25 mouse cellular contexts compared by ENCODE assay signal in genomic region chr3:18868758-18869157, GRCm38 (mm10).
DNase-seq lines count a peak whose midpoint lies in the region; ATAC-seq and TF ChIP-seq lines count a peak whose summit lies in the region.
"Had no signal": no experiment of that assay in that cellular context is flagged by ENCODE, and none has a peak within 500 bp of the region (broad histone marks: within the 10 kb centered on the region; RNA-seq: fewer than 3 reads in every experiment).

No protein-coding gene starts in this region.

- no peaks in the 10 kb centered on the region for H3K36me3 ChIP-seq in kidney, embryonic 14.5 days (ENCODE audit: control insufficient read depth, insufficient read depth, low read length)
- no peaks in the 10 kb centered on the region for H3K36me3 ChIP-seq in kidney, adult 2 months (ENCODE audit: control insufficient read depth, insufficient read depth, low read length)
- H3K36me3 ChIP-seq in lung, embryonic 15.5 days, result no peaks in the 10 kb centered on the region
- no peaks in the 10 kb centered on the region for H3K36me3 ChIP-seq in stomach, embryonic 15.5 days
- H3K36me3 ChIP-seq in stomach, postnatal 0 days (ENCODE audit: control insufficient read depth, insufficient read depth, low read length), result no peaks in the 10 kb centered on the region
- H3K36me3 ChIP-seq: embryonic facial prominence, embryonic 10.5 days; embryonic facial prominence, embryonic 15.5 days; forebrain, embryonic 12.5 days; hindbrain, embryonic 10.5 days; limb, embryonic 13.5 days; midbrain, embryonic 10.5 days; midbrain, embryonic 15.5 days had no signal

- no peaks in the 10 kb centered on the region for H3K9me3 ChIP-seq in kidney, embryonic 14.5 days (ENCODE audit: control insufficient read depth, low read length)
- H3K9me3 ChIP-seq in lung, embryonic 15.5 days, result no peaks in the 10 kb centered on the region
- H3K9me3 ChIP-seq in stomach, embryonic 15.5 days, result no peaks in the 10 kb centered on the region
- H3K9me3 ChIP-seq in stomach, postnatal 0 days (ENCODE audit: control insufficient read depth, low read length), result no peaks in the 10 kb centered on the region
- H3K9me3 ChIP-seq: embryonic facial prominence, embryonic 15.5 days; forebrain, embryonic 12.5 days; hindbrain, embryonic 10.5 days; limb, embryonic 13.5 days; midbrain, embryonic 10.5 days had no signal

- no peak overlapping the region for H3K4me3 ChIP-seq in kidney, embryonic 14.5 days (ENCODE audit: low read length)
- H3K4me3 ChIP-seq in kidney, adult 2 months (ENCODE audit: insufficient read depth, low read depth, low read length), result no peak overlapping the region
- H3K4me3 ChIP-seq in lung, embryonic 15.5 days, result no peak overlapping the region
- H3K4me3 ChIP-seq in stomach, embryonic 15.5 days (replicated peaks), result no peak overlapping the region
- H3K4me3 ChIP-seq in stomach, postnatal 0 days (ENCODE audit: low read depth, low read length), result no peak overlapping the region
- H3K4me3 ChIP-seq: embryonic facial prominence, embryonic 10.5 days; embryonic facial prominence, embryonic 15.5 days; forebrain, embryonic 12.5 days; hindbrain, embryonic 10.5 days; limb, embryonic 13.5 days; midbrain, embryonic 10.5 days; midbrain, embryonic 15.5 days had no signal

- no peak for TF ChIP-seq POLR2A in kidney, adult 2 months (IDR thresholded peaks at IDR 0.05; ENCODE audit: low read depth, low read length)

- no peak overlapping the region for H3K9ac ChIP-seq in kidney, embryonic 14.5 days (ENCODE audit: low read depth, low read length)
- no peak overlapping the region for H3K9ac ChIP-seq in lung, embryonic 15.5 days
- no peak overlapping the region for H3K9ac ChIP-seq in stomach, embryonic 15.5 days
- no peak overlapping the region for H3K9ac ChIP-seq in stomach, postnatal 0 days (ENCODE audit: low read length)
- H3K9ac ChIP-seq: embryonic facial prominence, embryonic 15.5 days; forebrain, embryonic 12.5 days; limb, embryonic 13.5 days; midbrain, embryonic 15.5 days had no signal

- H3K4me2 ChIP-seq in kidney, embryonic 14.5 days (replicated peaks; ENCODE audit: low read depth, low read length), result no peak overlapping the region
- H3K4me2 ChIP-seq in lung, embryonic 15.5 days, result no peak overlapping the region
- H3K4me2 ChIP-seq in stomach, embryonic 15.5 days, result no peak overlapping the region
- no peak overlapping the region for H3K4me2 ChIP-seq in stomach, postnatal 0 days (replicated peaks; ENCODE audit: low read depth)
- H3K4me2 ChIP-seq: embryonic facial prominence, embryonic 15.5 days; forebrain, embryonic 12.5 days; limb, embryonic 13.5 days; liver, embryonic 11.5 days; midbrain, embryonic 15.5 days had no signal

- TF ChIP-seq CTCF in kidney, adult 2 months (conservative IDR thresholded peaks at IDR 0.05; ENCODE audit: insufficient read depth, insufficient read length, low read depth, low read length), result no peak
- no peak for TF ChIP-seq CTCF in stomach, postnatal 0 days (IDR thresholded peaks at IDR 0.05; ENCODE audit: low read depth)

- H3K27me3 ChIP-seq in kidney, embryonic 14.5 days (ENCODE audit: control insufficient read depth, insufficient read depth, low read length), result no peaks in the 10 kb centered on the region
- H3K27me3 ChIP-seq in kidney, adult 2 months (replicated peaks; ENCODE audit: control insufficient read depth, insufficient read depth, low read length), result no peaks in the 10 kb centered on the region
- no peaks in the 10 kb centered on the region for H3K27me3 ChIP-seq in lung, embryonic 15.5 days
- no peaks in the 10 kb centered on the region for H3K27me3 ChIP-seq in stomach, embryonic 15.5 days (replicated peaks)
- H3K27me3 ChIP-seq in stomach, postnatal 0 days (ENCODE audit: control insufficient read depth, insufficient read depth, low read length), result no peaks in the 10 kb centered on the region
- H3K27me3 ChIP-seq: embryonic facial prominence, embryonic 15.5 days; forebrain, embryonic 12.5 days; limb, embryonic 13.5 days; midbrain, embryonic 15.5 days had no signal

- no peak overlapping the region for H3K27ac ChIP-seq in kidney, embryonic 14.5 days (ENCODE audit: low read depth, low read length)
- no peak overlapping the region for H3K27ac ChIP-seq in kidney, adult 2 months (ENCODE audit: insufficient read depth, low read depth, low read length)
- H3K27ac ChIP-seq in lung, embryonic 15.5 days, result peak overlapping the region; percentile 53
- H3K27ac ChIP-seq in stomach, embryonic 15.5 days, result peak overlapping the region; percentile 21; the same call in 1 of the 2 replicates
- H3K27ac ChIP-seq in stomach, postnatal 0 days (replicated peaks), result no peak overlapping the region
- H3K27ac ChIP-seq: embryonic facial prominence, embryonic 10.5 days; embryonic facial prominence, embryonic 15.5 days; forebrain, embryonic 12.5 days; hindbrain, embryonic 10.5 days; hindbrain, postnatal 0 days; limb, embryonic 13.5 days; midbrain, embryonic 10.5 days; midbrain, embryonic 15.5 days had no signal

- peak; percentile 64; the same call in 1 of the 2 replicates for ATAC-seq in kidney, embryonic 14.5 days (ENCODE audit: low FRiP score, low TSS enrichment)
- peak; percentile 66; the same call in 1 of the 2 replicates for ATAC-seq in lung, embryonic 15.5 days (ENCODE audit: borderline replicate concordance, extremely low read depth, low FRiP score, low TSS enrichment)
- ATAC-seq in stomach, embryonic 15.5 days (ENCODE audit: insufficient read depth, low FRiP score, low read depth), result no peak
- no peak; the same call in 1 of the 2 replicates for ATAC-seq in stomach, postnatal 0 days (ENCODE audit: low FRiP score, low TSS enrichment)
- ATAC-seq: activated CD4-positive, CD25-positive, alpha-beta regulatory T cell, adult 4 months; CD4-positive, CD25-positive, alpha-beta regulatory T cell, adult 4 months; midbrain, embryonic 15.5 days had no signal

- no peak for DNase-seq in kidney, adult 2 months
- no peak for DNase-seq in lung, postnatal 4 days
- no peak for DNase-seq in stomach, postnatal 0 days (ENCODE audit: low spot score)
- DNase-seq in testis, postnatal 14 days (ENCODE audit: low spot score), result no peak
- DNase-seq: adrenal gland, adult 2 months; adrenal gland, postnatal 36 days; cerebellum, adult 18-20 months; gastrocnemius, postnatal 10 days; heart, postnatal 14 days; thymus, adult 2 months; thymus, postnatal 36 days had no signal

- H3K4me1 ChIP-seq in kidney, embryonic 14.5 days (ENCODE audit: control insufficient read depth, insufficient read depth, low read length), result no peaks in the 10 kb centered on the region
- H3K4me1 ChIP-seq in kidney, adult 2 months (ENCODE audit: control insufficient read depth, insufficient read depth, low read length), result no peaks in the 10 kb centered on the region
- H3K4me1 ChIP-seq in lung, embryonic 15.5 days, result peaks cover 5% of the 10 kb centered on the region; the same call in 1 of the 2 replicates
- no peaks in the 10 kb centered on the region for H3K4me1 ChIP-seq in stomach, embryonic 15.5 days
- no peaks in the 10 kb centered on the region for H3K4me1 ChIP-seq in stomach, postnatal 0 days (replicated peaks; ENCODE audit: control insufficient read depth, insufficient read depth)
- H3K4me1 ChIP-seq: embryonic facial prominence, embryonic 15.5 days; forebrain, embryonic 12.5 days; hindbrain, embryonic 10.5 days; midbrain, embryonic 10.5 days; midbrain, embryonic 15.5 days had no signal

- 11% methylated on average over 2 of the region's 2 CpGs for WGBS in kidney, embryonic 14.5 days
- 27% methylated on average over 2 of the region's 2 CpGs for WGBS in kidney, adult 2 months
- 18% methylated on average over 2 of the region's 2 CpGs for WGBS in lung, embryonic 15.5 days
- WGBS in stomach, embryonic 15.5 days, result 18% methylated on average over 2 of the region's 2 CpGs
- 21% methylated on average over 2 of the region's 2 CpGs for WGBS in stomach, postnatal 0 days

- no peak for TF ChIP-seq EP300 in stomach, postnatal 0 days (optimal IDR thresholded peaks at IDR 0.05)

Comparison
In these comparisons a context has a peak if more than half of its experiments do, and no peak if none do; other contexts are left out.
1. H3K27ac ChIP-seq: peak in lung, embryonic 15.5 days (single experiment) and stomach, embryonic 15.5 days (single experiment); none in kidney, embryonic 14.5 days (single experiment), kidney, adult 2 months (single experiment) and stomach, postnatal 0 days (single experiment).
2. ATAC-seq: peak in kidney, embryonic 14.5 days (single experiment) and lung, embryonic 15.5 days (single experiment); none in stomach, embryonic 15.5 days (single experiment) and stomach, postnatal 0 days (single experiment).